Mouse (Mus musculus): ENCODE results near the gene Retreg1. TPM values are rescaled to one million over a fixed set of nuclear protein-coding genes. Genes with fewer than 3 reads are reported as not detected.

Gene Retreg1
- polyA plus RNA-seq, 1 experiment from 2014 or later, result 7.6 TPM

- no peaks in the 10 kb centered on the region for H3K36me3 ChIP-seq
- no peaks in the 10 kb centered on the region for H3K27me3 ChIP-seq
- H3K9me3 ChIP-seq, result no peaks in the 10 kb centered on the region
- no peak overlapping the region for H3K27ac ChIP-seq (replicated peaks)
- H3K4me2 ChIP-seq (replicated peaks), result no peak overlapping the region
- no peaks in the 10 kb centered on the region for H3K4me1 ChIP-seq
- H3K4me3 ChIP-seq, result no peak overlapping the region
- no peak for ATAC-seq (replicated peaks)
- no peak overlapping the region for H3K9ac ChIP-seq (replicated peaks)
- 75% methylated on average over 5 of the region's 5 CpGs for WGBS
Measured at GRCm38 (mm10) chr15:25869129-25869528, 26.1 kb downstream of the Retreg1 start.

- ATAC-seq (replicated peaks), result no peak
- Histone ChIP-seq H3K27ac (replicated peaks) (no peak overlapping the region), H3K4me3 (no peak overlapping the region), H3K4me2 (replicated peaks) (no peak overlapping the region), H3K27me3 (no peaks in the 10 kb centered on the region), H3K4me1 (no peaks in the 10 kb centered on the region), H3K36me3 (no peaks in the 10 kb centered on the region), H3K9ac (replicated peaks) (no peak overlapping the region), H3K9me3 (no peaks in the 10 kb centered on the region)
- WGBS, result 94% methylated on average over 7 of the region's 7 CpGs
Measured at GRCm38 (mm10) chr15:25871470-25871869, 28.5 kb downstream of the Retreg1 start.

GRCm38 (mm10) chr15:25872118-25872517, 29.1 kb downstream of the Retreg1 start:
- no peaks in the 10 kb centered on the region for H3K36me3 ChIP-seq
- no peak for ATAC-seq (replicated peaks)
- 54% methylated on average over 9 of the region's 9 CpGs for WGBS

GRCm38 (mm10) chr15:25872657-25873056, 29.7 kb downstream of the Retreg1 start:
- Histone ChIP-seq H3K4me2 (replicated peaks) (no peak overlapping the region), H3K4me1 (no peaks in the 10 kb centered on the region), H3K36me3 (no peaks in the 10 kb centered on the region), H3K4me3 (no peak overlapping the region), H3K9ac (replicated peaks) (no peak overlapping the region), H3K9me3 (no peaks in the 10 kb centered on the region), H3K27ac (replicated peaks) (no peak overlapping the region), H3K27me3 (no peaks in the 10 kb centered on the region)
- no peak for ATAC-seq (replicated peaks)
- 94% methylated on average over 9 of the region's 9 CpGs for WGBS

More at GRCm38 (mm10) chr15:25872118-25872517, 29.1 kb downstream of the Retreg1 start:
- Histone ChIP-seq H3K27me3 (no peaks in the 10 kb centered on the region), H3K27ac (replicated peaks) (no peak overlapping the region), H3K9me3 (no peaks in the 10 kb centered on the region), H3K9ac (replicated peaks) (no peak overlapping the region), H3K4me2 (replicated peaks) (no peak overlapping the region), H3K4me3 (no peak overlapping the region), H3K4me1 (no peaks in the 10 kb centered on the region)

- WGBS, result 95% methylated on average over 1 of the region's 1 CpGs
- no peak overlapping the region for H3K27ac ChIP-seq (replicated peaks)
- no peak overlapping the region for H3K4me2 ChIP-seq (replicated peaks)
- H3K9me3 ChIP-seq, result no peaks in the 10 kb centered on the region
- H3K9ac ChIP-seq (replicated peaks), result no peak overlapping the region
- no peak overlapping the region for H3K4me3 ChIP-seq
- H3K36me3 ChIP-seq, result no peaks in the 10 kb centered on the region
- no peak for ATAC-seq (replicated peaks)
- H3K4me1 ChIP-seq, result no peaks in the 10 kb centered on the region
- no peaks in the 10 kb centered on the region for H3K27me3 ChIP-seq
Measured at GRCm38 (mm10) chr15:25873536-25873935, 30.6 kb downstream of the Retreg1 start.

GRCm38 (mm10) chr15:25876601-25877161, 33.7 kb downstream of the Retreg1 start:
- ATAC-seq (replicated peaks), result 0 out of 2 replicates have a peak, but pooled peaks have one; percentile 38
- no peak overlapping the region for H3K4me3 ChIP-seq
- no peaks in the 10 kb centered on the region for H3K27me3 ChIP-seq
- WGBS, result 63% methylated on average over 15 of the region's 15 CpGs
- no peak overlapping the region for H3K4me2 ChIP-seq (replicated peaks)
- no peaks in the 10 kb centered on the region for H3K36me3 ChIP-seq
- H3K27ac ChIP-seq (replicated peaks), result no peak overlapping the region
- no peaks in the 10 kb centered on the region for H3K4me1 ChIP-seq
- no peaks in the 10 kb centered on the region for H3K9me3 ChIP-seq
- H3K9ac ChIP-seq (replicated peaks), result no peak overlapping the region

- Histone ChIP-seq H3K4me1 (no peaks in the 10 kb centered on the region), H3K27me3 (no peaks in the 10 kb centered on the region), H3K36me3 (no peaks in the 10 kb centered on the region), H3K4me3 (no peak overlapping the region), H3K9ac (replicated peaks) (no peak overlapping the region), H3K27ac (replicated peaks) (no peak overlapping the region), H3K4me2 (replicated peaks) (no peak overlapping the region), H3K9me3 (no peaks in the 10 kb centered on the region)
- 29% methylated on average over 7 of the region's 7 CpGs for WGBS
- no peak for ATAC-seq (replicated peaks)
Measured at GRCm38 (mm10) chr15:25877798-25878197, 34.8 kb downstream of the Retreg1 start.

GRCm38 (mm10) chr15:25879229-25879628, 36.2 kb downstream of the Retreg1 start:
- Histone ChIP-seq H3K9me3 (no peaks in the 10 kb centered on the region), H3K9ac (replicated peaks) (no peak overlapping the region), H3K36me3 (no peaks in the 10 kb centered on the region), H3K4me3 (no peak overlapping the region), H3K4me1 (no peaks in the 10 kb centered on the region), H3K4me2 (replicated peaks) (no peak overlapping the region), H3K27me3 (no peaks in the 10 kb centered on the region), H3K27ac (replicated peaks) (no peak overlapping the region)
- 85% methylated on average over 6 of the region's 6 CpGs for WGBS
- no peak for ATAC-seq (replicated peaks)

- H3K9me3 ChIP-seq, result no peaks in the 10 kb centered on the region
- no peaks in the 10 kb centered on the region for H3K4me1 ChIP-seq
- 90% methylated on average over 5 of the region's 5 CpGs for WGBS
- no peaks in the 10 kb centered on the region for H3K27me3 ChIP-seq
- no peak overlapping the region for H3K4me2 ChIP-seq (replicated peaks)
- H3K27ac ChIP-seq (replicated peaks), result no peak overlapping the region
- ATAC-seq (replicated peaks), result no peak
- no peaks in the 10 kb centered on the region for H3K36me3 ChIP-seq
- no peak overlapping the region for H3K4me3 ChIP-seq
- no peak overlapping the region for H3K9ac ChIP-seq (replicated peaks)
Measured at GRCm38 (mm10) chr15:25880192-25880591, 37.2 kb downstream of the Retreg1 start.

GRCm38 (mm10) chr15:25882002-25882401, 39.0 kb downstream of the Retreg1 start:
- WGBS, result 66% methylated on average over 4 of the region's 4 CpGs
- no peaks in the 10 kb centered on the region for H3K36me3 ChIP-seq
- H3K4me2 ChIP-seq (replicated peaks), result no peak overlapping the region

GRCm38 (mm10) chr15:25884416-25884958, 41.5 kb downstream of the Retreg1 start:
- Histone ChIP-seq H3K27ac (replicated peaks) (no peak overlapping the region), H3K4me1 (no peaks in the 10 kb centered on the region), H3K9me3 (no peaks in the 10 kb centered on the region), H3K4me3 (no peak overlapping the region), H3K27me3 (no peaks in the 10 kb centered on the region), H3K36me3 (no peaks in the 10 kb centered on the region), H3K4me2 (replicated peaks) (no peak overlapping the region), H3K9ac (replicated peaks) (no peak overlapping the region)
- no peak for ATAC-seq (replicated peaks)
- WGBS, result 84% methylated on average over 14 of the region's 14 CpGs

More at GRCm38 (mm10) chr15:25882002-25882401, 39.0 kb downstream of the Retreg1 start:
- Histone ChIP-seq H3K4me1 (no peaks in the 10 kb centered on the region), H3K4me3 (no peak overlapping the region), H3K27me3 (no peaks in the 10 kb centered on the region), H3K9me3 (no peaks in the 10 kb centered on the region), H3K9ac (replicated peaks) (no peak overlapping the region), H3K27ac (replicated peaks) (no peak overlapping the region)
- ATAC-seq (replicated peaks), result no peak

- 77% methylated on average over 6 of the region's 6 CpGs for WGBS
- H3K27ac ChIP-seq (replicated peaks), result no peak overlapping the region
- H3K9me3 ChIP-seq, result no peaks in the 10 kb centered on the region
- no peak overlapping the region for H3K4me3 ChIP-seq
- no peaks in the 10 kb centered on the region for H3K36me3 ChIP-seq
- ATAC-seq (replicated peaks), result no peak
- no peaks in the 10 kb centered on the region for H3K4me1 ChIP-seq
- no peak overlapping the region for H3K9ac ChIP-seq (replicated peaks)
- H3K27me3 ChIP-seq, result no peaks in the 10 kb centered on the region
- H3K4me2 ChIP-seq (replicated peaks), result no peak overlapping the region
Measured at GRCm38 (mm10) chr15:25886581-25887011, 43.6 kb downstream of the Retreg1 start.

GRCm38 (mm10) chr15:25889927-25890326, 46.9 kb downstream of the Retreg1 start:
- 94% methylated on average over 5 of the region's 5 CpGs for WGBS

More at GRCm38 (mm10) chr15:25889927-25890326, 46.9 kb downstream of the Retreg1 start:
- Histone ChIP-seq H3K36me3 (no peaks in the 10 kb centered on the region), H3K27me3 (no peaks in the 10 kb centered on the region), H3K4me3 (no peak overlapping the region), H3K9me3 (no peaks in the 10 kb centered on the region), H3K9ac (replicated peaks) (no peak overlapping the region), H3K4me1 (no peaks in the 10 kb centered on the region), H3K27ac (replicated peaks) (no peak overlapping the region), H3K4me2 (replicated peaks) (no peak overlapping the region)
- no peak for ATAC-seq (replicated peaks)

Data from forebrain, embryonic 15.5 days (tissue).